Mouse (Mus musculus) midbrain, postnatal 0 days (tissue): ENCODE measurements at regions not wholly inside any gene's neighbourhood (a gene's known extent, or its start where the extent isn't known, plus 50 kb on each side); places are given as distances from the start of the nearest gene placed in this dataset.

Experiments
- ATAC-seq: fragments of 200-750 bp; cut with Nextera tagmentation; 2 replicates; pipeline ENCODE4 v1.8.0; 2017; ENCODE audit warnings: moderate number of reproducible peaks, mild to moderate bottlenecking, moderate TSS enrichment, moderate library complexity; ENCODE audit not compliant: low FRiP score
- DNase-seq: peaks from one replicate; pipeline ENCODE4 v3.0.0-alpha.2; 2015; ENCODE audit warnings: low spot score
- H3K27ac ChIP-seq: fragments of 300-500 bp; sonication (generic); 2 replicates; pipeline ENCODE4 v1.5.1; 2014; ENCODE audit warnings: low read depth, mild to moderate bottlenecking, low read length, mixed read lengths
- H3K27me3 ChIP-seq: fragments of 300-500 bp; sonication (generic); 2 replicates; pipeline ENCODE4 v1.6.1; 2014; ENCODE audit warnings: low read length, control low read depth, mixed read lengths; ENCODE audit not compliant: insufficient read depth
- H3K36me3 ChIP-seq: fragments of 300-500 bp; sonication (generic); 2 replicates; pipeline ENCODE4 v1.6.1; 2014; ENCODE audit warnings: low read length, control low read depth, mixed read lengths; ENCODE audit not compliant: insufficient read depth
- H3K4me1 ChIP-seq: fragments of 300-500 bp; sonication (generic); 2 replicates; pipeline ENCODE4 v1.6.1; 2014; ENCODE audit warnings: mild to moderate bottlenecking, control low read depth, antibody characterized with exemption, low read length, mixed read lengths; ENCODE audit not compliant: insufficient read depth
- H3K4me2 ChIP-seq: fragments of 300-500 bp; sonication (generic); 2 replicates; pipeline ENCODE4 v1.6.1; 2014; ENCODE audit warnings: low read depth, mild to moderate bottlenecking, low read length, mixed read lengths; ENCODE audit not compliant: poor library complexity, severe bottlenecking
- H3K4me3 ChIP-seq: fragments of 300-500 bp; sonication (generic); 2 replicates; pipeline ENCODE4 v1.5.1; 2014; ENCODE audit warnings: low read depth, mild to moderate bottlenecking, low read length, moderate library complexity
- H3K9ac ChIP-seq: fragments of 300-500 bp; sonication (generic); replicated peaks from 2 replicates; pipeline ENCODE4 v1.6.1; 2014; ENCODE audit warnings: mild to moderate bottlenecking, low read length, moderate library complexity, mixed read lengths; ENCODE audit not compliant: poor library complexity, severe bottlenecking
- H3K9me3 ChIP-seq: fragments of 300-500 bp; sonication (generic); 2 replicates; pipeline ENCODE4 v1.6.1; 2016; ENCODE audit warnings: low read length, control low read depth
- CTCF ChIP-seq: IDR thresholded peaks from 2 replicates; pipeline ENCODE4 v1.5.1; 2016; ENCODE audit warnings: antibody characterized with exemption, mild to moderate bottlenecking
- WGBS: fragments of 180-500 bp; shearing (Covaris S2); extraction: QIAGEN DNeasy Blood & Tissue Kit; methylation state at CpG from one replicate; pipeline ENCODE4 v1.1.7; 2014; 5-methylcytosine and 5-hydroxymethylcytosine counted together

- TF ChIP-seq CTCF, result no peak
- WGBS, result 61% methylated on average over 4 of the region's 4 CpGs
- no peak overlapping the region for H3K4me3 ChIP-seq
- no peak overlapping the region for H3K27ac ChIP-seq
- no peaks in the 10 kb centered on the region for H3K27me3 ChIP-seq
- H3K9ac ChIP-seq, result no peak overlapping the region
- H3K4me1 ChIP-seq, result no peaks in the 10 kb centered on the region
- no peaks in the 10 kb centered on the region for H3K9me3 ChIP-seq
- H3K36me3 ChIP-seq, result no peaks in the 10 kb centered on the region
- ATAC-seq (no peak), DNase-seq (peak; percentile 1)
- no peak overlapping the region for H3K4me2 ChIP-seq
Observed at GRCm38 (mm10) chr14:81098615-81099014, 1114.7 kb downstream of the Olfm4 start.
